Mouse (Mus musculus): ENCODE data around the gene Mbnl2. TPM values are rescaled to one million over a fixed set of nuclear protein-coding genes. Genes with fewer than 3 reads are reported as not detected.
A peak's percentile ranks its signal among the peaks of the same experiment; 100 is the strongest.

The Mbnl2 gene
- polyA plus RNA-seq, 1 experiment = 110 TPM

GRCm38 (mm10) chr14:120270633-120271032 lies 4.8 kb upstream of the Mbnl2 start:
- Histone ChIP-seq H3K27ac (ENCODE audit: insufficient read depth, low read depth, low read length) (no peak overlapping the region), H3K4me1 (ENCODE audit: control insufficient read depth, insufficient read depth, low read length) (peaks cover 13% of the 10 kb centered on the region), H3K4me3 (ENCODE audit: insufficient read depth, low read length) (no peak overlapping the region)
- TF ChIP-seq CTCF (IDR thresholded peaks at IDR 0.05; ENCODE audit: low read depth, low read length) (no peak), POLR2A (IDR thresholded peaks at IDR 0.05; ENCODE audit: borderline replicate concordance, low read depth, low read length) (no peak)

GRCm38 (mm10) chr14:120271096-120271495 lies 4.4 kb upstream of the Mbnl2 start:
- no peak overlapping the region for H3K4me3 ChIP-seq (ENCODE audit: insufficient read depth, low read length)
- H3K27ac ChIP-seq (ENCODE audit: insufficient read depth, low read depth, low read length) = no peak overlapping the region
- peaks cover 13% of the 10 kb centered on the region for H3K4me1 ChIP-seq (ENCODE audit: control insufficient read depth, insufficient read depth, low read length)
- no peak for TF ChIP-seq POLR2A (IDR thresholded peaks at IDR 0.05; ENCODE audit: borderline replicate concordance, low read depth, low read length)
- TF ChIP-seq CTCF (IDR thresholded peaks at IDR 0.05; ENCODE audit: low read depth, low read length) = no peak

GRCm38 (mm10) chr14:120273766-120274165 lies 1.7 kb upstream of the Mbnl2 start:
- no peak for TF ChIP-seq CTCF (IDR thresholded peaks at IDR 0.05; ENCODE audit: low read depth, low read length)
- no peak for TF ChIP-seq POLR2A (IDR thresholded peaks at IDR 0.05; ENCODE audit: borderline replicate concordance, low read depth, low read length)
- Histone ChIP-seq H3K27ac (ENCODE audit: insufficient read depth, low read depth, low read length) (no peak overlapping the region), H3K4me1 (ENCODE audit: control insufficient read depth, insufficient read depth, low read length) (peaks cover 18% of the 10 kb centered on the region), H3K4me3 (ENCODE audit: insufficient read depth, low read length) (no peak overlapping the region)

GRCm38 (mm10) chr14:120274746-120275145 lies 723 bp upstream of the Mbnl2 start:
- H3K27ac ChIP-seq (ENCODE audit: insufficient read depth, low read depth, low read length) = peak overlapping the region; percentile 61
- peak overlapping the region; percentile 63 for H3K4me3 ChIP-seq (ENCODE audit: insufficient read depth, low read length)
- peaks cover 27% of the 10 kb centered on the region for H3K4me1 ChIP-seq (ENCODE audit: control insufficient read depth, insufficient read depth, low read length)
- no peak for TF ChIP-seq CTCF (IDR thresholded peaks at IDR 0.05; ENCODE audit: low read depth, low read length)

GRCm38 (mm10) chr14:120276343-120277080 lies 1.0 kb downstream of the Mbnl2 start:
- peaks cover 37% of the 10 kb centered on the region for H3K4me1 ChIP-seq (ENCODE audit: control insufficient read depth, insufficient read depth, low read length)
- no peak for TF ChIP-seq POLR2A (IDR thresholded peaks at IDR 0.05; ENCODE audit: borderline replicate concordance, low read depth, low read length)
- TF ChIP-seq CTCF (IDR thresholded peaks at IDR 0.05; ENCODE audit: low read depth, low read length) = no peak

GRCm38 (mm10) chr14:120277081-120277656 lies 1.7 kb downstream of the Mbnl2 start:
- Histone ChIP-seq H3K4me1 (ENCODE audit: control insufficient read depth, insufficient read depth, low read length) (peaks cover 39% of the 10 kb centered on the region), H3K27ac (ENCODE audit: insufficient read depth, low read depth, low read length) (peak overlapping the region; percentile 61), H3K4me3 (ENCODE audit: insufficient read depth, low read length) (peak overlapping the region; percentile 48)
- TF ChIP-seq POLR2A (IDR thresholded peaks at IDR 0.05; ENCODE audit: borderline replicate concordance, low read depth, low read length) (no peak), CTCF (IDR thresholded peaks at IDR 0.05; ENCODE audit: low read depth, low read length) (no peak)

More at GRCm38 (mm10) chr14:120276343-120277080, 1.0 kb downstream of the Mbnl2 start:
- peak overlapping the region; percentile 87 for H3K27ac ChIP-seq (ENCODE audit: insufficient read depth, low read depth, low read length)
- peak overlapping the region; percentile 81 for H3K4me3 ChIP-seq (ENCODE audit: insufficient read depth, low read length)

- Histone ChIP-seq H3K4me1 (ENCODE audit: control insufficient read depth, insufficient read depth, low read length) (peaks cover 36% of the 10 kb centered on the region), H3K4me3 (ENCODE audit: insufficient read depth, low read length) (peak overlapping the region; percentile 48), H3K27ac (ENCODE audit: insufficient read depth, low read depth, low read length) (peak overlapping the region; percentile 61)
- TF ChIP-seq CTCF (IDR thresholded peaks at IDR 0.05; ENCODE audit: low read depth, low read length) = no peak
- TF ChIP-seq POLR2A (IDR thresholded peaks at IDR 0.05; ENCODE audit: borderline replicate concordance, low read depth, low read length) = no peak
These were observed 3.1 kb downstream of the Mbnl2 start for GRCm38 (mm10) chr14:120278290-120279244.

GRCm38 (mm10) chr14:120280136-120280535 lies 4.7 kb downstream of the Mbnl2 start:
- peaks cover 40% of the 10 kb centered on the region for H3K4me1 ChIP-seq (ENCODE audit: control insufficient read depth, insufficient read depth, low read length)
- no peak overlapping the region for H3K4me3 ChIP-seq (ENCODE audit: insufficient read depth, low read length)
- TF ChIP-seq CTCF (IDR thresholded peaks at IDR 0.05; ENCODE audit: low read depth, low read length) (no peak), POLR2A (IDR thresholded peaks at IDR 0.05; ENCODE audit: borderline replicate concordance, low read depth, low read length) (no peak)
- H3K27ac ChIP-seq (ENCODE audit: insufficient read depth, low read depth, low read length) = no peak overlapping the region

- TF ChIP-seq POLR2A (IDR thresholded peaks at IDR 0.05; ENCODE audit: borderline replicate concordance, low read depth, low read length) = no peak
- no peak for TF ChIP-seq CTCF (IDR thresholded peaks at IDR 0.05; ENCODE audit: low read depth, low read length)
- H3K27ac ChIP-seq (ENCODE audit: insufficient read depth, low read depth, low read length) = no peak overlapping the region
- peaks cover 58% of the 10 kb centered on the region for H3K4me1 ChIP-seq (ENCODE audit: control insufficient read depth, insufficient read depth, low read length)
- no peak overlapping the region for H3K4me3 ChIP-seq (ENCODE audit: insufficient read depth, low read length)
These were observed 8.3 kb downstream of the Mbnl2 start for GRCm38 (mm10) chr14:120283787-120284186.
